Mouse (Mus musculus) effector memory CD4-positive, alpha-beta T cell, adult 7 months (primary cell): ENCODE results near the gene Slc37a2. TPM values are rescaled to one million over a fixed set of nuclear protein-coding genes. Genes with fewer than 3 reads are reported as not detected.

Experiments used
- polyA plus RNA-seq: library from polyadenylated mRNA; unstranded; fragments of 100-300 nt; shearing (Covaris generic); gene quantifications from one replicate; pipeline ENCODE4 v1.2.1, GENCODE M21; 2017

Slc37a2 gene
- 3.6 TPM for polyA plus RNA-seq

DNA sequence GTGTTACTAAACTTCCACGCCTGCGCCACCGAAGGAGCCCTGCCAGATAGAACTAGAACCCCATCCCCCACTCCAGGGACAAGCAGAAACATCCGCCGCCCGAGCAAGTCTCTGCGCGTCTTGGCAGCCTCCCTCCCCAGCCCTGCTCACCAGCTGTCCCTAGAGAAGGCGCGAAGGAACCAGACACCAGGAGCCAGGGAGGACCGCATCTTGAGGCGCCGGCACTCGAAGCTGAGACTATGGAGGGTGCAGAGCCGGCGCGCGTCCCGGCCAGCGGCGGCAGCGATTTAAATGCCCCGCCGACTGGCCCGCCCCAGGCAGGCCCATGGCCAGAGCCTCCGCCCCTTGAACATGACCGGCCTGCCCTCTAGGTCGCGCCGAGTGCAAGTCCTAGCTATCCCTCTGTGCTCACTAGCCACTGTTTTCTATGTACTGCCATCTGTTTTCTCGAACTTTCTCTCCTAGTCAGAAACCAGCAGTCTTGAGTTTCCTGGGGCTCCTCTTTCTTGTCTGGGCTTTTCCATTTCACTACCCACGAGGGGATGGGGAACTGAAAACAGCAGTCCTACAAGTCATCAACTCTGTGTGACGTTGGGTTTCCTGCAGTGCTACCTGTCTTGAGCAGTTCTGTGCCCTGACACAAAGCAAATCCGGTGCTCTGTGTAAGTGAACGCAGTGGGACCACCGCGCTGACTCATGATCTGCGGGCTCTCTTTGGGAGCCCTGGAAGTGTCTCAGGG, at the start of gene Slc37a2:
Gene Slc37a2 (minus strand): TSS at position 590 of the 740 bp plus-strand sequence.

DNA sequence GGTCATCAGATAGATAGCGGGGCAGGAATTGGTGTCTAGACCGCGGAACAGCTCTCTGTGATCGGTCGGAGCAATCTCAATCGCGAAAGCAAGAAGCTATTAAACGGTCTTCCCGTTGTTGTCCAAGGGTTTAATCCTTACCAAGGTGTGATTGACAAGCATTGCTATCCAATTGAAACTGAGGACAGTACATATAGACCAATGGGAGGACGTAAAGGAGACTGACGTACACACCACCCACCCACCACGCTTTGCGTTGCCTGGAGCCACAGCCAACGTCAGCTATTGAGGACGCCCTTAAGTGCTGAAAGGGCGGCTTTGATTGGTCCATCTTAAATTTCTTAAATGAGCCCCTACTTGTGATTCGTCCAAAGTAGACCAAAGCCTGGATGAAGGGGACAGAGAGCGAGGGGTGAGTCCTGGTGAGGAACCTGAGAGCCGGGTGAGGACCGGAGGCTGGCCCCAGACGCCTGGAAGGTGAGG, 47.6 kb downstream of the Slc37a2 start, which contains the start of gene Tmem218:
Gene Tmem218 (plus strand): TSS at position 295 of the 483 bp plus-strand sequence.

Other genes with a start within 250 kb of the Slc37a2 start
- not detected for gene Pknox2, start 108.3 kb downstream of the Slc37a2 start, polyA plus RNA-seq
- gene Tmem218, start 47.5 kb downstream of the Slc37a2 start, polyA plus RNA-seq: 1.4 TPM
- gene Ccdc15, start 92.7 kb upstream of the Slc37a2 start, polyA plus RNA-seq: 7.0 TPM
- not detected for gene Hepacam, start 111.6 kb upstream of the Slc37a2 start, polyA plus RNA-seq
- not detected for gene Robo4, start 146.2 kb upstream of the Slc37a2 start, polyA plus RNA-seq
- gene Robo3, start 177.5 kb upstream of the Slc37a2 start, polyA plus RNA-seq: 0.43 TPM
- 36.0 TPM for gene Msantd2, start 233.6 kb upstream of the Slc37a2 start, polyA plus RNA-seq